Mouse (Mus musculus) inflammation-experienced regulatory T-cells, adult 16 weeks (primary cell): Measurements from ENCODE around the gene Rmi2. TPM values are rescaled to one million over a fixed set of nuclear protein-coding genes. Genes with fewer than 3 reads are reported as not detected.

Experiments
- polyA plus RNA-seq: library from polyadenylated mRNA; unstranded; fragments of 100-300 nt; shearing (Covaris generic); gene quantifications from one replicate; pipeline ENCODE4 v1.2.1, GENCODE M21; 2017

The Rmi2 gene
- 0.45 TPM for polyA plus RNA-seq

DNA sequence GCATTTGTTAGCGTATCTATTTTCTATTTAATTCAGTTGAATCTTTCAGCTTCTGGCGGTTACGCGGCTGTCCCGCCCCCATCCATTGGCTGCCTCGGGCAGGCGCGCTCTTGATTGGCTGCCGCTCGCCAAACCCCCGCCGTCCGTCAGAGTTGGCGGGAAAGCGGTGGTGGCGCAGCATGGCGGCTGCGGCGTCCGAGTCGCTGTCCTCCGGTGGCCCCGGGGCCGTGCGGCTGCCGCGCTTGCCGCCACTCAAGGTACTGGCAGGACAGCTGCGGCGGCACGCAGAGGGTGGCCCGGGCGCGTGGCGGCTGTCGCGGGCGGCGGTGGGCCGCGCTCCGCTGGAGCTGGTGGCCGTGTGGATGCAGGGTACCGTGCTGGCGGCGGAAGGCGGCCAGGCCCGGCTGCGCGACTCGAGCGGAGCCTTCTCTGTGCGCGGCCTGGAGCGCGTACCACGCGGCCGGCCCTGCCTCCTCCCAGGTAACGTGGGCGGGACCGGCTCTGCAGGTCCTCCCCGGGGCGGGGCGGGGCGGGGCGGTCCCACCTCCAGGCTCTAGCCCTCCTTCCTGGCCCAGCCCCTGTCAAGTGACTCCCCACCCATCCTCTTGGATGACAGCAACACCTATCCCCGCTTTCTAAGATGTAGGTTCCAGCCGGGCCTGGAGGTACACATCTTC lies at the start of gene Rmi2:
Rmi2 (plus strand) TSS at position 149 of the 677 bp plus-strand sequence.

DNA sequence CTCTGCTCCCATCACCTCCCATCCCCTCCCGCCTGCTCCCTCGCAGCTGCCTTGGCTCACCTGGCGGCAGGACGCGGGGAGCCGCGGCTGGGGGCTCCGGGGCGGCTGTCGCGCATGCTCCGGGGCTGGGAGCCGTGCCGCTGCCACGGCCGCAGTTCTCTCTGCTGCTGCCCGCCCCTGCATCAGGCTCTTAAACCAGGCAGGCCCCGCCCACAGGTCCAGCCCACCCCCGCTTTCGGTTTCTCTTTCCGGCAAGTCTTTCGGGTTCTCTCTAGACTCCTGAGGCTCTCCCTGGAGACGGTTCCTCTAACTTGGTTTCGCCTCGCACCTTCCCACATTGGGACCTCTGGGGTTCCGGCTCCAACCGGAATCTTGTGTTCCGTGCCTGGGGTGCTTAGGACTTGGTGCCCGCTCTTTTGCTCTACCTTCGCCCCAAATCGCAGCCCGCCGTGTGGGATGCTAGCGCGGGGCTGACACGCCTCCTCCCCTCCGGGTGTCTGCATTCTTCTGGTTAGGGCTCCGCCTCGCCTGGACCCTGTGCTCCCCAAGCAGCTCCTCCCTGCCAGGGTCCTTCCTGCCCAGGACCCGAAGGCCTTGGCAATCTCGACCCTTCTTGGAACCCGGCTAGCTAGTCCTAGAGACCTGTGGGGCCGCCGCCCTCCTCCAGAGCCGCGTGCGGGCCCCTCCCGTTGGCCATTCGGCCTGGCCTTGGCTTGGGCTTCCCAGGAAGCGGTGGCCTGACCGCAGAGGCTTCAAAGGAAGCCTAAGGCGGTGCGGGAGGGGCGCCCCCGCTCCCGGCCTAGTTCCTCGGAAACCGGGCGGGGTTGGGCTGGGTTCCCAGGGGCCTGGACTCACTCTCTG lies 49.3 kb upstream of the Rmi2 start, which contains the start of gene Socs1:
Socs1 (minus strand) TSS at position 166 of the 861 bp plus-strand sequence.

DNA sequence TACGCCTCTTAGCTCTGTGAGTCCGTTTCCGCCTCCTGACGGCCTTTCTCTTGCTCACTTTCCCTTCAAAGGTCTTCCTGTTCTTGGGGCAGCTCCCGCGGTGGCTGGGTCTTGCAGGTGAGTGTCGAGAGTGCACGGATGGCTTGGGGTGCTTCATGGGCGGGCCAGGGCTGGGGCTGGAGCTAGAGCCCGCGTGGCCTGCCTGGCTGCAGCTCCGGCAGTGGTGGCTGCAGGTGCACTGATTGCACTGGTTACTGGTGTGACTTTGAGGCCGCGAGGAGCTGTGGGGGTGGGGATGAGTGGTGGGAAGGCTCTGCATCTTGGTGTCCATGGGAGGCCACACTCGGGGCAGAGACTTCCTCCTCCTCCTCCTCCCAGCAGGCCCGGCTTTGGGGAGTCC lies 46.6 kb upstream of the Rmi2 start, which contains the start of gene Tnp2:
Tnp2 (minus strand) TSS at position 390 of the 400 bp plus-strand sequence.

DNA sequence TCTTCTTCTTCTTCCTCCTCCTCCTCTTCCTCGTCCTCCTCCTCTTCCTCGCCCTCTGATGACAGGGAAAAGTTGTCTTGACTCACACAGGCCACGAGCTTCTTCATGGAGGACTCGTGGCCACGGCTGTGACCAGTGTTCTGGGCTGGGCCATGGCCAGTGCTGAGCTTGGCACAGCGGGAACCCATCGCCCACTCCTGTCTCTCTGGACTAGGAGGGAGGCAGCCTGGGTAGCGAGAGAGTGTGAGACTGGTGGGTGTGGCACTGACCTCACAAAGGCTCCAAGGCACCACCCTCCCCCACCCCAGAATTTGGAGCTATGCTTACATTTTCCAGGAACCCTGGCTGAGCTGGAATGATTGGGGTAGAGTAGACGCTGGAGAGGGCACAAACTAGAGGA lies 44.2 kb upstream of the Rmi2 start, which contains the start of gene Prm3:
Prm3 (minus strand) TSS at position 213 of the 400 bp plus-strand sequence.

DNA sequence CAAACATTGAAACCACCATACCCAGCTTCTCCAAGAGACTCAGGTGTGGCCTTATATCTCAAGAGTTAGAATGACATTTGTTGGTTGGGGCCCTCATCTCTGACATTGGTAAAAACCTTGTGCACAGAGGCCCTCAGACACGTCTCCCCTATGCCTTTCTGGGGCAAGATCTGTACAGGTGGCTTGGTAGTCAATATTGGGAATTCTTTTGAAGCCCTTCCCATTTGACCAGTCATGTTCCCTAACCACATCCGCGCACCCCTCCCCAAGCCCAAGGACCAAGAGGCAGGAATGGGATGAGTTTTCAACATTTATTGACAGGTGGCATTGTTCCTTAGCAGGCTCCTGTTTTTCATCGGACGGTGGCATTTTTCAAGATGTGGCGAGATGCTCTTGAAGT lies 38.8 kb upstream of the Rmi2 start, which contains the start of gene Prm2:
Prm2 (minus strand) TSS at position 101 of the 400 bp plus-strand sequence.

DNA sequence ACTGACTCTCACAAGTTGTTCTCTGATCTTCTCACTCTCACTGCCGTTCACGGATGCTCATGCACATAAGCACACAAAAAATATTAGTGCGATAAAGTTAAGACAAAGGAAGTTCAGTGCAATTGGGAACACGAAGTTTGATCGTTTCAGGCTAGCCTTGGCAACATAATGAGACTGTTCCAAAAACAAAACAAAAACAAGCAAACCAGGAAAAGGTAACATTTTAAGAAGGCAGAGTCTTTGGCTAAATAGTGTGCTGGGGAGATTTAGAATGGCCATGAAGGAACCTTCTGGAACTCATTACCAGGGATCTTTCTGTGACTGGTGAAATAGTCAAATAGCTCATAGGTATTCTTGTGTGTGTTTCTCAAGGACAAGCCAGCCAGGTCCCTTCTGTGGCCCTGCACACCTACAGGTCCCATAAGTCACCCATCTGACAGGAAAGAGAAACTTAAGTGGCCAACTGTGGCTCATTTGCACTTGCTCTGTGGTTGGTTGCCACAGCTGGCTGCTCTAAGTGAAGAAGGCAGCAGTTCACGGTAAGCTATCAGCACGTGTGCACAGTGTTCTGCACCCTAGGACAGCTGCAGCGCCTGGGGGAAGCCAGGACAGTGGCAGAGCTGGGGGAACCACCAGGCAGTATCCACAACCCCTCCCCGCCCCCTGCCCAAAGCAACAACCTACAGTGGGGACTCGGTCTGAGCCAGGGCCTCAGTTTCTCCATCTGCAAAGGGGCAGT lies 28.9 kb upstream of the Rmi2 start, which contains the start of gene Prm1:
Prm1 (minus strand) TSS at position 51 of the 739 bp plus-strand sequence.

DNA sequence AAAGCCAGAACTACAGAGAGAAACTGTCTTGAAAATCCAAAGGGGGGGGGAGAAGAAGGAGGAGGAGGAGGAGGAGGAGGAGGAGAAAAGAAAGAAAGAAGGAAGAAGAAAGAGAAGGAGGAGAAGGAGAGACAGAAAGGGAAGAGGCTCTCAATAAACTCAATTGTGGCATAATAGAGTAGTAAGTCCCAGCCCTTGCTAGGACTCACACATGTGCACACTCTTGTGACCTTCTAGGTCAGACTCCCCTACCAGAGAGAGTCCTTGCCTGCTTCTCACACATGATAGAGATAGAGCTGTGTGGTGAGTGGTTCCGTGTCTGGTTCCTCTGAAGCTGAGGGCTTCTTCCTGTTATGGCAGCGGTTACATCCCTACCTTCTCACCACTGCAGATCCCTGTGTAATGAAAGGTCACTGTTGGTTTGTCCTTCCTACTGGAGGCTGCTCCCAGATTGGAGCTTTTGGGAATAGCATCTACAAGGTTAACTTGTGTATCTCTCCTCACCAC lies 21.9 kb upstream of the Rmi2 start, which contains the start of gene Gm11172:
Gm11172 (plus strand) TSS at position 51 of the 507 bp plus-strand sequence.

Other genes with a start within 250 kb of the Rmi2 start
- 15.6 TPM for gene Socs1, start 49.5 kb upstream of the Rmi2 start, polyA plus RNA-seq
- gene Tnp2, start 46.4 kb upstream of the Rmi2 start, polyA plus RNA-seq: 4.8 TPM
- gene Prm3, start 44.1 kb upstream of the Rmi2 start, polyA plus RNA-seq: not detected
- 0.49 TPM for gene Prm2, start 38.9 kb upstream of the Rmi2 start, polyA plus RNA-seq
- gene Prm1, start 29.2 kb upstream of the Rmi2 start, polyA plus RNA-seq: 1.1 TPM
- not detected for gene Gm11172, start 22.1 kb upstream of the Rmi2 start, polyA plus RNA-seq
- gene Snn, start 225.9 kb downstream of the Rmi2 start, polyA plus RNA-seq: 2.3 TPM
- gene Litaf, start 231.1 kb downstream of the Rmi2 start, polyA plus RNA-seq: 33.7 TPM